12 mouse cellular contexts compared by ENCODE assay signal in genomic region chr7:83885835-83886234, GRCm38 (mm10). TPM values are rescaled to one million over a fixed set of nuclear protein-coding genes. Genes with fewer than 3 reads are reported as not detected.
A peak's percentile ranks its signal among the peaks of the same experiment; 100 is the strongest.
DNase-seq lines count a peak whose midpoint lies in the region; ATAC-seq lines count a peak whose summit lies in the region.
"Had no signal": no experiment of that assay in that cellular context is flagged by ENCODE, and none has a peak within 500 bp of the region (broad histone marks: within the 10 kb centered on the region; RNA-seq: fewer than 3 reads in every experiment).

No protein-coding gene starts in this region.

- no peak overlapping the region for H3K4me2 ChIP-seq in heart, embryonic 15.5 days
- peak overlapping the region; percentile 96 for H3K4me2 ChIP-seq in liver, embryonic 12.5 days

- ATAC-seq in heart, embryonic 15.5 days (replicated peaks; ENCODE audit: insufficient number of reproducible peaks, insufficient read depth, low FRiP score, low read depth), result no peak
- peak; percentile 62 for ATAC-seq in liver, embryonic 12.5 days
- ATAC-seq in megakaryocyte-erythroid progenitor cell, adult 5-6 weeks (replicated peaks; ENCODE audit: low FRiP score, low TSS enrichment, poor library complexity, severe bottlenecking), result peak; percentile 63

- H3K4me3 ChIP-seq in heart, embryonic 15.5 days, result no peak overlapping the region
- peak overlapping the region; percentile 94; the same call in 1 of the 2 replicates for H3K4me3 ChIP-seq in liver, embryonic 12.5 days

- DNase-seq in heart, adult 8-10 months (ENCODE audit: low spot score), result no peak
- DNase-seq in c-Kit-positive CD71-positive TER-119-positive erythroid progenitor cells, embryonic 14.5 days (ENCODE audit: low spot score), result peak; percentile 78
- DNase-seq in cerebellum, postnatal 14 days, result no peak
- no peak for DNase-seq in ovary, adult 18-20 months (ENCODE audit: low spot score)
- DNase-seq in left cerebral cortex, adult 8-10 months (ENCODE audit: low spot score in 2 of 2), result no peak
- DNase-seq: adrenal gland, postnatal 14 days; cerebellum, adult 2 months; heart, postnatal 36 days had no signal

- peaks cover 27% of the 10 kb centered on the region for H3K4me1 ChIP-seq in heart, embryonic 15.5 days (replicated peaks)
- H3K4me1 ChIP-seq in liver, embryonic 12.5 days, result peaks cover 72% of the 10 kb centered on the region

- no peak overlapping the region for H3K9ac ChIP-seq in heart, embryonic 15.5 days
- H3K9ac ChIP-seq in liver, embryonic 12.5 days, result peak overlapping the region; percentile 98
- H3K9ac ChIP-seq: kidney, embryonic 15.5 days had no signal

- no peaks in the 10 kb centered on the region for H3K27me3 ChIP-seq in heart, embryonic 15.5 days
- no peaks in the 10 kb centered on the region for H3K27me3 ChIP-seq in liver, embryonic 12.5 days (replicated peaks)
- H3K27me3 ChIP-seq: kidney, embryonic 15.5 days had no signal

- H3K36me3 ChIP-seq in heart, embryonic 15.5 days, result no peaks in the 10 kb centered on the region
- H3K36me3 ChIP-seq in liver, embryonic 12.5 days, result peaks cover 19% of the 10 kb centered on the region

- WGBS in heart, embryonic 15.5 days, result 63% methylated on average over 4 of the region's 4 CpGs
- 14% methylated on average over 4 of the region's 4 CpGs for WGBS in liver, embryonic 12.5 days (ENCODE audit: insufficient replicate concordance)

- H3K9me3 ChIP-seq in heart, embryonic 15.5 days (replicated peaks), result no peaks in the 10 kb centered on the region
- no peaks in the 10 kb centered on the region for H3K9me3 ChIP-seq in liver, embryonic 12.5 days (replicated peaks)

- H3K27ac ChIP-seq in heart, embryonic 15.5 days, result peak overlapping the region; percentile 98; the same call in 1 of the 2 replicates
- peak overlapping the region; percentile 99 for H3K27ac ChIP-seq in liver, embryonic 12.5 days

RNA-seq across cellular contexts. Expression of gene Mesd, which starts 1.6 kb away (rescaled TPM):
- 77.1 and 78.8 TPM in 2 replicates for polyA plus RNA-seq in heart, embryonic 15.5 days (2015; fragmentation: Nextera tagmentation; extraction: Ambion mirVana)
- 10 to 100 TPM; 42.9 to 57.8 (median 53.9) TPM for total RNA-seq in heart, adult 8-10 months (2022)
- 71.4 and 76.5 TPM in 2 replicates for polyA plus RNA-seq in liver, embryonic 12.5 days (2016; fragmentation: Nextera tagmentation; extraction: Ambion mirVana)
- 28.6 and 29.5 TPM in 2 replicates for total RNA-seq in megakaryocyte-erythroid progenitor cell, adult 5-6 weeks (2014; fragmentation: Nextera tagmentation)
- 50.3 and 61.0 TPM in 2 replicates for total RNA-seq in megakaryocyte-erythroid progenitor cell, adult 5-6 weeks (2017)
- total RNA-seq in left cerebral cortex, adult 8-10 months (2022), result 10 to 100 TPM; 61.7 to 70.5 (median 69.1) TPM

RNA-seq across cellular contexts. Expression of gene Tlnrd1, which starts 1.7 kb away (rescaled TPM):
- polyA plus RNA-seq in heart, embryonic 15.5 days (2015; fragmentation: Nextera tagmentation; extraction: Ambion mirVana), result 10.2 and 13.3 TPM in 2 replicates
- 1 to 10 TPM; 5.0 to 7.7 (median 6.1) TPM for total RNA-seq in heart, adult 8-10 months (2022)
- polyA plus RNA-seq in liver, embryonic 12.5 days (2016; fragmentation: Nextera tagmentation; extraction: Ambion mirVana), result 21.7 and 23.1 TPM in 2 replicates
- total RNA-seq in megakaryocyte-erythroid progenitor cell, adult 5-6 weeks (2014; fragmentation: Nextera tagmentation), result 8.5 and 11.3 TPM in 2 replicates
- 4.4 and 7.8 TPM in 2 replicates for total RNA-seq in megakaryocyte-erythroid progenitor cell, adult 5-6 weeks (2017)
- total RNA-seq in left cerebral cortex, adult 8-10 months (2022), result 10 to 100 TPM; 22.3 to 26.4 (median 24.2) TPM
